Mouse (Mus musculus) urinary bladder, postnatal 0 days (tissue): ENCODE results near the gene Lrrk2. TPM values are rescaled to one million over a fixed set of nuclear protein-coding genes. Genes with fewer than 3 reads are reported as not detected.

Experiments used
- polyA plus RNA-seq: library from polyadenylated mRNA; unstranded; fragments of >200 nt; fragmentation: Nextera tagmentation; extraction: Ambion mirVana; gene quantifications from 2 replicates; pipeline ENCODE4 v1.2.1, GENCODE M21; 2015

Gene Lrrk2
- 3.7 and 4.8 TPM in 2 replicates for polyA plus RNA-seq

DNA sequence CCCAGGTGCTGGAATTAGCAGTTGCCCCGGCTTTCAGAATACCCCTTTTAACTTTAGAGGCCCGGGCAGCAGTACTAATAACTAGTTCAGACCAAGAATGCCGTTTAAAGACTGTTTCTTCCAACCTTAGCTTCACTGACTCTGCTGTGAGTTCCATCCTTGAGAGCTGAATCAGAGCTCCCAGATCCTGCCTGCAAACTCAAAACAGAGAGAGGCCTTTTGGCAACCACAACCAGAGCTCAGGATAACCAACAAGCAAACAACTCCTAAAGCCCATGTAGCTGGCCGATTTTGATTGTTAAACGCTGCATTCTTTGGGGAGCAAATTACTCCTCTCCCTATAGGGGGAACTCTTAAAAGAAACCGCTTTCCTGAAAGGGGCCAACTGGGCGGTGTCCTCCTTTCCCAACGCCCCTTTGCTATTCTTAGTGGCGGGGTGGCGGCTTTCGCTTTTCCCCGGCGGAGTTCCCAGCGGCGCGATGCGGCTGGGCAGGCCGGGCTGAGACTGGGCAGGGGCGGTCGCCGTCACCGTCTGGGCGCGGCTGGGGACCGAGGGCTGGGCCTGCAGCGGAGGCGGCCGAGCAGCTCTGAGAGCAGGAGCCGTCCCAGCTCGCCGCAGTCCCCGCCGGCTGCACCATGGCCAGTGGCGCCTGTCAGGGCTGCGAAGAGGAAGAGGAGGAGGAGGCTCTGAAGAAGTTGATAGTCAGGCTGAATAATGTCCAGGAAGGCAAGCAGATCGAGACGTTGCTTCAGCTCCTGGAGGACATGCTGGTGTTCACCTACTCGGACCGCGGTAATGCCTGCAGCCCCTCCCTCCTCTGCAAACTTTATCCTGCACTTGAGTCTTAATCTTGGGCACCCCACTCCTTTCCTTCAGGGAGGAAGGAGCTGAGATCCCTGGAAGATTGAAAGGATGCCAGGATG is at the start of gene Lrrk2:
TSS of gene Lrrk2 (plus strand) at position 531 of the 924 bp plus-strand sequence.

GRCm38 (mm10) chr15:91837965-91838364 is 165.0 kb downstream of the Lrrk2 start, which contains the start of gene Smgc:
TSS of gene Smgc (plus strand) at chr15:91838265.

Other genes with a start within 250 kb of the Lrrk2 start
- gene Slc2a13, start 99.9 kb upstream of the Lrrk2 start, polyA plus RNA-seq, result 1.2 and 1.4 TPM in 2 replicates
- gene Smgc, start 165.1 kb downstream of the Lrrk2 start, polyA plus RNA-seq, result not detected in 2 replicates